Mouse (Mus musculus): ENCODE measurements at regions not wholly inside any gene's neighbourhood (a gene's known extent, or its start where the extent isn't known, plus 50 kb on each side); places are given as distances from the start of the nearest gene placed in this dataset.
A peak's percentile ranks its signal among the peaks of the same experiment; 100 is the strongest.

DNA sequence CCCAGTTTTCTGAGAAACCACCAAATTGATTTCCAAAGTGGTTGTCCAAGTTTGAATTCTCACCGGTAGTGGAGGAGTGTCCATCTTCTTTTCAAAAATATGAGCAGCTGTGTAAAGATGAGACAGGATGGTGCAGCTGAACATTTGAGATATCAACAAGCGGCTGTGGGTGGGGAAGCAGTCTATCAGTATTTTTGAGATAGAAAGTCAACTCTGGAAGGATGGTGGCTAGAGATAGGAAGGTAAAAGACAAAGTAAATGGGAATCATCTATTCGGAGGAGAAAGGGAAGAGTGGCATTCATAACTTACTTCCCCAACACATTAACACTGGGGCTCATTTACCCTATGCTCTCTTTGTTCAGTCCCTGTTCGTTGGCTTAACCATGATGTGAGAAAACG is 146.9 kb upstream of the Gmnc start:
- DNase-seq (ENCODE audit: low spot score) = no peak
- WGBS = 82% methylated on average over 5 of the region's 5 CpGs
- Histone ChIP-seq H3K27me3 (ENCODE audit: low read depth, poor library complexity, severe bottlenecking) (no peaks in the 10 kb centered on the region), H3K4me3 (no peak overlapping the region), H3K36me3 (no peaks in the 10 kb centered on the region), H3K27ac (no peak overlapping the region), H3K4me1 (no peaks in the 10 kb centered on the region), H3K9me3 (replicated peaks) (no peaks in the 10 kb centered on the region)

DNA sequence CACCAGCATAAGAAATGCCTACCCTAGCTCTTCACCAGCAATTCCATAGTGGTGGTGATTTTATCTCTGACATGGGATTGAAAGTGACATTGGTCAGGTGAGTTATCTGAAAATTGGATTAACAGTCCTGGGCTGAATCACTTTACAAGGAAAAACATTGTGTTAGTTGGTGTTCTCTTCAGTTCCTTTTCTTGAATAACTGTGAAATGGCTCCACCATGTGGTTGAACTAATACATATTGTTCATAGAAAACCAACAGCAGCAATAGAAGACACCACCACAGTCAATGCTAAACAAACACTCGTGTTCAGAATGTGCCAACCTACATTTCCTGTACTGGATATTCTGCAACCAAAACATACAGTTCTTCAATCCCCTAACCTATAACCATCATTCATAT is 147.5 kb upstream of the Gmnc start:
- Histone ChIP-seq H3K27me3 (ENCODE audit: low read depth, poor library complexity, severe bottlenecking) (no peaks in the 10 kb centered on the region), H3K4me1 (no peaks in the 10 kb centered on the region), H3K4me3 (no peak overlapping the region), H3K9me3 (replicated peaks) (no peaks in the 10 kb centered on the region), H3K36me3 (no peaks in the 10 kb centered on the region), H3K27ac (no peak overlapping the region)
- WGBS = 56% methylated on average over 1 of the region's 1 CpGs
- no peak for DNase-seq (ENCODE audit: low spot score)

DNA sequence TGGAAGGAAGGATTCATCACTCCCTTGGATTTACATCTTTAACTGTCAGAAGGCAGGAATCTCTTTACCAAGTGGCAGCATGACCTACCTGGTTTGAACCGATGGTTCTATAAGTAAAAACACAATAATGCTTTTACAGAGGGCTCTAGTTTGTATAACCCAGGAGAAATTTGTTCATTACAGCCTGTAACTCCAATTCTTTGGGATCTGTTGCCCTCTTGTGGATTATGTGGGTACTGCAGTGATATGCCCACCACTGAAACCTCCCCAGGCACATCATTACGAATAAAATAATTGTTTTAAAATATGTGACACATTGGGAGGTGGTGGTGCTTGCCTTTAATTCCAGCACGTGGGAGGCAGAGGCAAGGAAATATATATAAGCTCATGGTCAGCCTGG is 148.6 kb upstream of the Gmnc start:
- no peaks in the 10 kb centered on the region for H3K9me3 ChIP-seq (replicated peaks)
- DNase-seq (ENCODE audit: low spot score) = peak; percentile 55
- no peaks in the 10 kb centered on the region for H3K4me1 ChIP-seq
- no peaks in the 10 kb centered on the region for H3K27me3 ChIP-seq (ENCODE audit: low read depth, poor library complexity, severe bottlenecking)
- H3K27ac ChIP-seq = no peak overlapping the region
- no peak overlapping the region for H3K4me3 ChIP-seq
- WGBS = 23% methylated on average over 3 of the region's 3 CpGs
- H3K36me3 ChIP-seq = no peaks in the 10 kb centered on the region

DNA sequence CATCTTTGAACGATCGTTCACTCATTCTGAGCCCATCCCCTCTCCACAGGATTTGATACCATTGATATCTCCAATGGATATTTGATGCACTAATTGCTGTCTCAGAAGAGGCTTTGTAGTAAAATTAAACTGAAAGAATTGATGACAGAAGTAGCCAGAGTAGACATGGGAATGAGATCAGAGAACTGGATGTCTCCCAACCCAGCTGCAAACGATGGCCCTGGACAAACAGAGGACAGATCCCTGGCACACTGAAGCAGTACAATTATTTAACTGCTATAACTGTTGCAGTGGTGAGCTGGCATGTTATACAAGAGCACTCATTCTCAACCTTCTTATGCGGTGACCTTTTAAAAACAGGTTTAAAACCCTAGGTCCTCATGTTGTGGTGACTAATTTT is 151.5 kb upstream of the Ostn start:
- WGBS = 94% methylated on average over 4 of the region's 4 CpGs
- no peak overlapping the region for H3K27ac ChIP-seq

DNA sequence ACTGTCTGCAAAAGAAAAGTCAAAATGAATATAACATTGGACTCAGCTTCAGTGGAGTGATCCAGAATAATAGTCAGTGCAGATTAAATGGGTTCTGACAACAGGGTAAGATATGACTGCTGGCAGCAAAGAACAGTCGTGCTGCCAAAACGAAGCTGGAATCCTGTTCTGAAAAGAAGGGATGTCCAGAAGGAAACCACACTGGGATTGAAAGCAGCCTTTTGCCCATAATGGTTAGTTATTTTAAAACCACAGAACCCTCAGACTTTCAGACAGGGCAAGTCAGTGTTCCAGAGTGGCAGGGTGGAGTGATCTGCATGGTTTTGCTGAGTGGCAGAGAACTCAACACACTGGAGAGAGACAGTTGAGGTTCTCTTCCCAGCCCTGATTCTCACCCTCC is 111.6 kb upstream of the Ostn start:
- Histone ChIP-seq H3K4me3 (no peak overlapping the region), H3K4me1 (no peaks in the 10 kb centered on the region), H3K9me3 (replicated peaks) (no peaks in the 10 kb centered on the region), H3K27me3 (ENCODE audit: low read depth, poor library complexity, severe bottlenecking) (no peaks in the 10 kb centered on the region), H3K36me3 (no peaks in the 10 kb centered on the region), H3K27ac (no peak overlapping the region)
- 78% methylated on average over 2 of the region's 2 CpGs for WGBS
- no peak for DNase-seq (ENCODE audit: low spot score)

More for the DNA sequence above, 151.5 kb upstream of the Ostn start:
- DNase-seq (ENCODE audit: low spot score) = no peak
- Histone ChIP-seq H3K27me3 (ENCODE audit: low read depth, poor library complexity, severe bottlenecking) (no peaks in the 10 kb centered on the region), H3K36me3 (no peaks in the 10 kb centered on the region), H3K4me1 (no peaks in the 10 kb centered on the region), H3K4me3 (no peak overlapping the region), H3K9me3 (replicated peaks) (no peaks in the 10 kb centered on the region)
